Mouse (Mus musculus) testis, adult 2 months (tissue): Measurements from ENCODE around the gene Arpc1a. TPM values are rescaled to one million over a fixed set of nuclear protein-coding genes. Genes with fewer than 3 reads are reported as not detected.
"Not testable (repeated sequence)": the region's sequence is repeated elsewhere in the genome, so short reads cannot be mapped to it uniquely, and the experiment has no call there.

ENCODE experiments used
- H3K27ac ChIP-seq: fragments of 200-500 bp; 2 replicates; pipeline ENCODE4 v1.5.1; 2012; ENCODE audit warnings: low read depth, low read length; ENCODE audit not compliant: control insufficient read depth, insufficient read depth
- H3K27me3 ChIP-seq: fragments of 200-500 bp; 2 replicates; pipeline ENCODE4 v1.6.1; 2012; ENCODE audit warnings: mild to moderate bottlenecking, low read length, moderate library complexity; ENCODE audit not compliant: control insufficient read depth, insufficient read depth
- H3K36me3 ChIP-seq: fragments of 200-500 bp; 2 replicates; pipeline ENCODE4 v1.6.1; 2012; ENCODE audit warnings: mild to moderate bottlenecking, low read length; ENCODE audit not compliant: control insufficient read depth, insufficient read depth
- H3K4me1 ChIP-seq: fragments of 200-500 bp; 2 replicates; pipeline ENCODE4 v1.6.1; 2012; ENCODE audit warnings: low read length; ENCODE audit not compliant: control insufficient read depth, insufficient read depth
- H3K4me3 ChIP-seq: fragments of 200-500 bp; 2 replicates; pipeline ENCODE4 v1.5.1; 2012; ENCODE audit warnings: low read depth, mild to moderate bottlenecking, low read length, moderate library complexity, mixed read lengths; ENCODE audit not compliant: control insufficient read depth
- CTCF ChIP-seq: fragments of 200-500 bp; IDR thresholded peaks from 2 replicates; pipeline ENCODE4 v1.5.1; 2012; ENCODE audit warnings: low read depth, mild to moderate bottlenecking, inconsistent platforms, low read length, moderate library complexity; ENCODE audit not compliant: control insufficient read depth, insufficient read depth, insufficient replicate concordance
- POLR2A ChIP-seq: fragments of 200-500 bp; IDR thresholded peaks from 2 replicates; pipeline ENCODE4 v1.6.1; 2012; ENCODE audit warnings: low read depth, mild to moderate bottlenecking, inconsistent platforms, low read length, moderate library complexity; ENCODE audit not compliant: control insufficient read depth
- polyA plus RNA-seq: library from polyadenylated mRNA; depleted of rRNA; stranded (reverse); fragments of >200 nt; gene quantifications from 2 replicates; pipeline ENCODE4 v1.2.3, GENCODE M21; 2012

Arpc1a gene
- polyA plus RNA-seq, 1 experiment, result 147 TPM

GRCm38 (mm10) chr5:145089878-145090277 is 6.2 kb downstream of the Arpc1a start:
- no peaks in the 10 kb centered on the region for H3K27me3 ChIP-seq
- no peak overlapping the region for H3K4me3 ChIP-seq
- TF ChIP-seq CTCF, result no peak
- TF ChIP-seq POLR2A, result no peak
- peaks cover 5% of the 10 kb centered on the region for H3K36me3 ChIP-seq
- peaks cover 2% of the 10 kb centered on the region for H3K4me1 ChIP-seq
- H3K27ac ChIP-seq, result no peak overlapping the region

- Histone ChIP-seq H3K4me1 (no peaks in the 10 kb centered on the region), H3K27ac (no peak overlapping the region), H3K4me3 (no peak overlapping the region), H3K27me3 (no peaks in the 10 kb centered on the region), H3K36me3 (peaks cover 9% of the 10 kb centered on the region)
- TF ChIP-seq POLR2A (no peak), CTCF (no peak)
Observed at GRCm38 (mm10) chr5:145096195-145096594, 12.6 kb downstream of the Arpc1a start.

GRCm38 (mm10) chr5:145098340-145098821 is 14.8 kb downstream of the Arpc1a start:
- Histone ChIP-seq H3K4me1 (no peaks in the 10 kb centered on the region), H3K4me3 (no peak overlapping the region), H3K27ac (no peak overlapping the region), H3K27me3 (no peaks in the 10 kb centered on the region), H3K36me3 (peaks cover 7% of the 10 kb centered on the region)
- TF ChIP-seq CTCF (no peak), POLR2A (no peak)

DNA sequence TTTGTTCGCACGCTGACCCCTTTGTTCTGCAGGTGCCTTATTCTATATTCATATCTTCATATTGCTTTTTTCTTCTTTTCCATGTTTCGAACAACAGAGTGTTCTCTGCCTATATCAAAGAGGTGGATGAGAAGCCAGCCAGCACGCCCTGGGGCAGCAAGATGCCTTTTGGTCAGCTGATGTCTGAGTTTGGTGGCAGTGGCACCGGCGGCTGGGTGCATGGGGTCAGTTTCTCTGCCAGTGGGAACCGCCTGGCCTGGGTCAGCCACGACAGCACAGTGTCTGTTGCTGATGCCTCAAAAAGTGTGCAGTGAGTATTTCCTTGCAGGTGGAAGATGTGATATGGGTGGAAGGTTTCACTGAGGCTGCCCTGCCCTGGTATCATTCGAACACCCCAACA is 17.3 kb downstream of the Arpc1a start:
- H3K4me1 ChIP-seq, result no peaks in the 10 kb centered on the region
- H3K27ac ChIP-seq, result no peak overlapping the region
- H3K4me3 ChIP-seq, result no peak overlapping the region
- no peak for TF ChIP-seq CTCF
- TF ChIP-seq POLR2A, result no peak
- peaks cover 3% of the 10 kb centered on the region; the same call in 1 of the 2 replicates for H3K36me3 ChIP-seq
- no peaks in the 10 kb centered on the region for H3K27me3 ChIP-seq

GRCm38 (mm10) chr5:145101451-145101850 is 17.8 kb downstream of the Arpc1a start:
- not testable (repeated sequence) for H3K4me1 ChIP-seq, H3K4me3 ChIP-seq, H3K36me3 ChIP-seq, H3K27ac ChIP-seq, H3K27me3 ChIP-seq

- H3K4me3 ChIP-seq, result no peak overlapping the region
- H3K27me3 ChIP-seq, result no peaks in the 10 kb centered on the region
- no peaks in the 10 kb centered on the region for H3K4me1 ChIP-seq
- peaks cover 1% of the 10 kb centered on the region; the same call in 1 of the 2 replicates for H3K36me3 ChIP-seq
- no peak overlapping the region for H3K27ac ChIP-seq
- TF ChIP-seq CTCF, result no peak
- TF ChIP-seq POLR2A, result no peak
Observed at GRCm38 (mm10) chr5:145102706-145103105, 19.1 kb downstream of the Arpc1a start.

- Histone ChIP-seq H3K4me3 (no peak overlapping the region), H3K36me3 (peaks cover 1% of the 10 kb centered on the region; the same call in 1 of the 2 replicates), H3K27ac (peak overlapping the region; percentile 67), H3K4me1 (no peaks in the 10 kb centered on the region), H3K27me3 (no peaks in the 10 kb centered on the region)
- TF ChIP-seq POLR2A, result peak; percentile 52; the same call in 1 of the 2 replicates
- no peak for TF ChIP-seq CTCF
Observed at GRCm38 (mm10) chr5:145104328-145104727, 20.7 kb downstream of the Arpc1a start.

- H3K36me3 ChIP-seq, result no peaks in the 10 kb centered on the region; the same call in 1 of the 2 replicates
- TF ChIP-seq POLR2A (no peak), CTCF (no peak)
- H3K4me1 ChIP-seq, result no peaks in the 10 kb centered on the region
- no peaks in the 10 kb centered on the region for H3K27me3 ChIP-seq
- no peak overlapping the region for H3K4me3 ChIP-seq
- H3K27ac ChIP-seq, result peak overlapping the region; percentile 16; the same call in 1 of the 2 replicates
Observed at GRCm38 (mm10) chr5:145105694-145106275, 22.2 kb downstream of the Arpc1a start.
